16 mouse cellular contexts compared by ENCODE assay signal in genomic region chr5:142712373-142712772, GRCm38 (mm10). TPM values are rescaled to one million over a fixed set of nuclear protein-coding genes. Genes with fewer than 3 reads are reported as not detected.
DNase-seq lines count a peak whose midpoint lies in the region; TF ChIP-seq lines count a peak whose summit lies in the region.
"Had no signal": no experiment of that assay in that cellular context is flagged by ENCODE, and none has a peak within 500 bp of the region (broad histone marks: within the 10 kb centered on the region; RNA-seq: fewer than 3 reads in every experiment).

No protein-coding gene starts in this region.

- H3K4me1 ChIP-seq in bone marrow, adult 2 months (ENCODE audit: control insufficient read depth, insufficient read depth, low read length) = no peaks in the 10 kb centered on the region
- H3K4me1 ChIP-seq: embryonic facial prominence, embryonic 13.5 days; forebrain, embryonic 10.5 days; limb, embryonic 15.5 days; midbrain, embryonic 12.5 days had no signal

- no peak for TF ChIP-seq POLR2A in bone marrow, adult 2 months (IDR thresholded peaks at IDR 0.05; ENCODE audit: borderline replicate concordance, control insufficient read depth, low read depth, low read length)

- peak; percentile 54 for DNase-seq in adrenal gland, postnatal 14 days
- DNase-seq in adrenal gland, adult 18-20 months (ENCODE audit: low spot score in 2 of 2) = no peak
- DNase-seq in layer of hippocampus, adult 2 months (ENCODE audit: low spot score in 2 of 2) = no peak
- no peak for DNase-seq in layer of hippocampus, postnatal 14 days (ENCODE audit: low spot score in 2 of 2)
- DNase-seq in A20 (ENCODE audit: low read depth, low spot score) = peak; percentile 7
- DNase-seq in gastrocnemius, postnatal 25 days = no peak
- DNase-seq in frontal cortex, adult 2 months (ENCODE audit: extremely low spot score in 1 of 2, low spot score in 1 of 2) = no peak
- DNase-seq: heart, postnatal 4 days; kidney, adult 11 months; right cerebral cortex, postnatal 25 days had no signal

- TF ChIP-seq CTCF in layer of hippocampus, adult 2 months (conservative IDR thresholded peaks at IDR 0.05) = peak; percentile 64
- 0 out of 2 replicates have a peak, but pooled peaks have one; percentile 9 for TF ChIP-seq CTCF in bone marrow, adult 2 months (IDR thresholded peaks at IDR 0.05; ENCODE audit: control insufficient read depth, insufficient read depth, low read length)

- H3K27ac ChIP-seq in layer of hippocampus, adult 2 months = no peak overlapping the region
- no peak overlapping the region for H3K27ac ChIP-seq in bone marrow, adult 2 months (ENCODE audit: control insufficient read depth, insufficient read depth, low read depth, low read length, poor library complexity)
- H3K27ac ChIP-seq: embryonic facial prominence, embryonic 13.5 days; forebrain, embryonic 10.5 days; heart, embryonic 10.5 days; limb, embryonic 15.5 days; midbrain, embryonic 12.5 days had no signal

- no peak overlapping the region for H3K4me3 ChIP-seq in layer of hippocampus, adult 2 months
- H3K4me3 ChIP-seq in bone marrow, adult 2 months (replicated peaks; ENCODE audit: control insufficient read depth, low read depth, low read length) = no peak overlapping the region
- H3K4me3 ChIP-seq: embryonic facial prominence, embryonic 13.5 days; forebrain, embryonic 10.5 days; heart, embryonic 10.5 days; limb, embryonic 15.5 days; midbrain, embryonic 12.5 days had no signal

- 82% methylated on average over 5 of the region's 5 CpGs for WGBS in bone marrow, adult 2 months

RNA-seq across cellular contexts. Expression of gene Slc29a4, which starts 20.1 kb away (rescaled TPM):
- 19.5 and 22.6 TPM in 2 replicates for total RNA-seq in adrenal gland, postnatal 14 days (2021)
- total RNA-seq in adrenal gland, adult 18-20 months (2021) = 10 to 100 TPM; 22.9 to 25.0 TPM
- total RNA-seq in layer of hippocampus, adult 2 months (2021) = 10 to 100 TPM; 54.0 to 57.7 TPM
- total RNA-seq in layer of hippocampus, postnatal 14 days (2021) = 10 to 100 TPM; 68.0 to 83.3 TPM
- not detected in 2 replicates for polyA plus RNA-seq in bone marrow, adult 2 months (2011; ENCODE audit: insufficient read depth, insufficient read length, low replicate concordance, missing spikeins)
- total RNA-seq in gastrocnemius, postnatal 25 days (2021) = under 1 TPM; 0.16 to 0.26 TPM
- polyA plus RNA-seq in frontal cortex, adult 2 months (2012; rRNA removed) = 14.6 and 19.2 TPM in 2 replicates

Comparison
In these comparisons a context has a peak if more than half of its experiments do, and no peak if none do; other contexts are left out.
1. DNase-seq: peak in adrenal gland, postnatal 14 days (single experiment) and A20 (single experiment); none in adrenal gland, adult 18-20 months (0 of 2), layer of hippocampus, adult 2 months (0 of 2), layer of hippocampus, postnatal 14 days (0 of 2), gastrocnemius, postnatal 25 days (single experiment) and frontal cortex, adult 2 months (0 of 2).
2. RNA of gene Slc29a4, which starts 20.1 kb away (total RNA-seq): 68.0 to 83.3 TPM in layer of hippocampus, postnatal 14 days, 54.0 to 57.7 TPM in layer of hippocampus, adult 2 months, 22.9 to 25.0 TPM in adrenal gland, adult 18-20 months and 19.5 to 22.6 TPM in adrenal gland, postnatal 14 days; 0.16 to 0.26 TPM in gastrocnemius, postnatal 25 days; every median in the first group is over 10 times any median in the second.